Mouse (Mus musculus) MEL (cell line): Measurements from ENCODE around the gene Samd13. TPM values are rescaled to one million over a fixed set of nuclear protein-coding genes. Genes with fewer than 3 reads are reported as not detected.

Experiments
- DNase-seq: peaks from one replicate; pipeline ENCODE4 v3.0.0; 2011; ENCODE audit warnings: low read depth, low spot score
- H3K27ac ChIP-seq: 2 replicates; pipeline ENCODE4 v1.5.1; 2012; ENCODE audit warnings: low read depth, mild to moderate bottlenecking, control low read depth, low read length, moderate library complexity; ENCODE audit not compliant: control insufficient read depth
- H3K27me3 ChIP-seq, 2 experiments: fragments of 150-350 bp in 1 of 2; sonication (generic) in 1 of 2; 2 replicates each; pipeline ENCODE4 v1.6.1; 2012; ENCODE audit warnings: low read length in 2 of 2, mild to moderate bottlenecking in 2 of 2, improper control_type of control experiment in 1 of 2, moderate library complexity in 1 of 2; ENCODE audit not compliant: insufficient read depth in 2 of 2, control insufficient read depth in 1 of 2
- H3K36me3 ChIP-seq, 2 experiments: 2 replicates each; pipeline ENCODE4 v1.6.1; 2012 to 2014; ENCODE audit warnings: low read length in 2 of 2, improper control_type of control experiment in 1 of 2, inconsistent platforms in 1 of 2, mild to moderate bottlenecking in 1 of 2; ENCODE audit not compliant: insufficient read depth in 2 of 2, control insufficient read depth in 1 of 2
- H3K4me1 ChIP-seq, 2 experiments: fragments of 150-350 bp in 1 of 2; sonication (generic) in 1 of 2; 2 replicates each; pipeline ENCODE4 v1.6.1; 2012; ENCODE audit warnings: low read length in 2 of 2, improper control_type of control experiment in 1 of 2, mild to moderate bottlenecking in 1 of 2; ENCODE audit not compliant: insufficient read depth in 2 of 2, control insufficient read depth in 1 of 2
- H3K4me3 ChIP-seq, 2 experiments: fragments of 150-350 bp in 1 of 2; sonication (generic) in 1 of 2; 2 replicates each; pipeline ENCODE4 v1.5.1; 2012; ENCODE audit warnings: low read depth in 2 of 2, low read length in 2 of 2, mild to moderate bottlenecking in 2 of 2, moderate library complexity in 2 of 2, control low read depth in 1 of 2, improper control_type of control experiment in 1 of 2; ENCODE audit not compliant: control insufficient read depth in 1 of 2, insufficient read depth in 1 of 2
- H3K79me2 ChIP-seq: 2 replicates; pipeline ENCODE4 v1.6.1; 2012; ENCODE audit warnings: mild to moderate bottlenecking, low read length, moderate library complexity; ENCODE audit not compliant: control insufficient read depth, poor library complexity, insufficient read depth
- H3K9ac ChIP-seq: 2 replicates; pipeline ENCODE4 v1.6.1; 2012; ENCODE audit warnings: low read depth, mild to moderate bottlenecking, control low read depth, low read length, moderate library complexity; ENCODE audit not compliant: control insufficient read depth, poor library complexity, severe bottlenecking
- H3K9me3 ChIP-seq: fragments of 150-350 bp; sonication (generic); replicated peaks from 2 replicates; pipeline ENCODE4 v1.6.1; 2012; ENCODE audit warnings: mild to moderate bottlenecking, low read length, improper control_type of control experiment, moderate library complexity; ENCODE audit not compliant: insufficient read depth
- CTCF ChIP-seq, 3 experiments: IDR thresholded peaks in 2 of 3; conservative IDR thresholded peaks in 1 of 3; 2 replicates each; pipeline ENCODE4 v1.5.1; 2011 to 2012; ENCODE audit warnings: low read length in 3 of 3, low read depth in 2 of 3, mild to moderate bottlenecking in 2 of 3, improper control_type of control experiment in 1 of 3, inconsistent platforms in 1 of 3, mixed read lengths in 1 of 3, moderate library complexity in 1 of 3; ENCODE audit not compliant: control insufficient read depth in 1 of 3, insufficient read depth in 1 of 3, poor library complexity in 1 of 3, severe bottlenecking in 1 of 3
- EP300 ChIP-seq, 2 experiments: IDR thresholded peaks; 2 replicates each; pipeline ENCODE4 v1.6.1; 2011; ENCODE audit warnings: improper control_type of control experiment in 2 of 2, low read length in 2 of 2, low read depth in 1 of 2, mild to moderate bottlenecking in 1 of 2
- GATA1 ChIP-seq: IDR thresholded peaks from 2 replicates; pipeline ENCODE4 v1.6.1; 2011; ENCODE audit warnings: low read depth, low read length, improper control_type of control experiment
- MAFK ChIP-seq: IDR thresholded peaks from 2 replicates; pipeline ENCODE4 v1.6.1; 2011; ENCODE audit warnings: low read depth, mild to moderate bottlenecking, low read length, improper control_type of control experiment, borderline replicate concordance
- MEF2A ChIP-seq: IDR thresholded peaks from 2 replicates; pipeline ENCODE4 v1.6.1; 2014; ENCODE audit warnings: low read depth, mild to moderate bottlenecking, inconsistent platforms, low read length, improper control_type of control experiment; ENCODE audit not compliant: poor library complexity, insufficient replicate concordance, severe bottlenecking; ENCODE audit errors: extremely low read depth
- MXI1 ChIP-seq: IDR thresholded peaks from 2 replicates; pipeline ENCODE4 v1.6.1; 2011; ENCODE audit warnings: mild to moderate bottlenecking, low read depth, low read length, improper control_type of control experiment
- MYB ChIP-seq: IDR thresholded peaks from 2 replicates; pipeline ENCODE4 v1.6.1; 2011; ENCODE audit warnings: mild to moderate bottlenecking, low read depth, low read length, improper control_type of control experiment
- POLR2A ChIP-seq, 2 experiments: IDR thresholded peaks; 2 replicates each; pipeline ENCODE4 v1.6.1; 2011 to 2012; ENCODE audit warnings: low read length in 2 of 2, mild to moderate bottlenecking in 2 of 2, control low read depth in 1 of 2, improper control_type of control experiment in 1 of 2, low read depth in 1 of 2, moderate library complexity in 1 of 2; ENCODE audit not compliant: control insufficient read depth in 1 of 2, insufficient read depth in 1 of 2, poor library complexity in 1 of 2
- POLR2AphosphoS2 ChIP-seq: IDR thresholded peaks from 2 replicates; pipeline ENCODE4 v1.6.1; 2011; ENCODE audit warnings: low read length, improper control_type of control experiment
- RCOR1 ChIP-seq: IDR thresholded peaks from 2 replicates; pipeline ENCODE4 v1.6.1; 2012; ENCODE audit warnings: low read depth, mild to moderate bottlenecking, inconsistent platforms, low read length, improper control_type of control experiment
- SMC3 ChIP-seq: IDR thresholded peaks from 2 replicates; pipeline ENCODE4 v1.6.1; 2011; ENCODE audit warnings: low read depth, low read length, improper control_type of control experiment
- UBTF ChIP-seq: IDR thresholded peaks from 2 replicates; pipeline ENCODE4 v1.6.1; 2012; ENCODE audit warnings: low read depth, mild to moderate bottlenecking, inconsistent platforms, low read length, improper control_type of control experiment, moderate library complexity, borderline replicate concordance; ENCODE audit not compliant: insufficient read depth
- USF1 ChIP-seq: IDR thresholded peaks from 2 replicates; pipeline ENCODE4 v1.6.1; 2014; ENCODE audit warnings: low read depth, mild to moderate bottlenecking, inconsistent platforms, low read length, improper control_type of control experiment, moderate library complexity
- USF2 ChIP-seq, 2 experiments: IDR thresholded peaks; 2 replicates each; pipeline ENCODE4 v1.6.1; 2011 to 2012; ENCODE audit warnings: improper control_type of control experiment in 2 of 2, low read length in 2 of 2, borderline replicate concordance in 1 of 2, inconsistent platforms in 1 of 2, low read depth in 1 of 2, mild to moderate bottlenecking in 1 of 2; ENCODE audit not compliant: insufficient read depth in 1 of 2
- ZKSCAN1 ChIP-seq: IDR thresholded peaks from 2 replicates; pipeline ENCODE4 v1.6.1; 2012; ENCODE audit warnings: low read depth, mild to moderate bottlenecking, inconsistent platforms, low read length, improper control_type of control experiment, moderate library complexity
- ZMIZ1 ChIP-seq: IDR thresholded peaks from 2 replicates; pipeline ENCODE4 v1.6.1; 2012; ENCODE audit warnings: low read depth, mild to moderate bottlenecking, inconsistent platforms, low read length, improper control_type of control experiment, moderate library complexity
- polyA plus RNA-seq, 2 experiments: library from polyadenylated mRNA; stranded (reverse) in 1 of 2; unstranded in 1 of 2; fragments of >175 nt in 1 of 2; fragments of >200 nt in 1 of 2; gene quantifications; 2 replicates each; pipeline versions ENCODE4 v1.2.1 to v1.2.4; 2012; ENCODE audit warnings: low replicate concordance in 2 of 2, low read depth in 1 of 2; ENCODE audit not compliant: insufficient read length in 2 of 2, insufficient read depth in 1 of 2, missing spikeins in 1 of 2
- total RNA-seq: library from RNA; depleted of rRNA; stranded (reverse); fragments of 300-350 nt; gene quantifications from 2 replicates; pipeline ENCODE4 v1.2.3, GENCODE M21; 2012

Samd13 gene
- total and polyA plus RNA-seq, 3 experiments, result 1.1 to 1.2 TPM; not detected in 1

- Histone ChIP-seq H3K4me3 (no peak overlapping the region), H3K27ac (no peak overlapping the region)
- no peak for DNase-seq
These were observed 82.9 kb downstream of the Samd13 start for GRCm38 (mm10) chr3:146602531-146602930.

GRCm38 (mm10) chr3:146601205-146601604, 84.2 kb downstream of the Samd13 start:
- Histone ChIP-seq H3K9ac (no peak overlapping the region), H3K4me1 (no peaks in the 10 kb centered on the region), H3K27me3 (peaks cover 0 to 2% of the 10 kb centered on the region in 2 experiments; a peak in 1 of 4 replicates), H3K4me3 (no peak overlapping the region), H3K79me2 (no peaks in the 10 kb centered on the region), H3K9me3 (no peaks in the 10 kb centered on the region), H3K27ac (no peak overlapping the region), H3K36me3 (no peaks in the 10 kb centered on the region)
- TF ChIP-seq ZKSCAN1, result no peak
- TF ChIP-seq USF2 (IDR thresholded peaks at IDR 0.05; ENCODE audit: borderline replicate concordance in 1 of 2, insufficient read depth in 1 of 2, low read depth in 1 of 2, low read length in 2 of 2), result no peak
- TF ChIP-seq RCOR1, result no peak
- 0 out of 2 replicates have a peak, but pooled peaks have one; percentile 20 for TF ChIP-seq GATA1
- TF ChIP-seq MEF2A, result no peak
- no peak for TF ChIP-seq ZMIZ1
- TF ChIP-seq EP300 (IDR thresholded peaks at IDR 0.05; ENCODE audit: low read depth in 1 of 2, low read length in 2 of 2), result no peak
- peak; percentile 24 for DNase-seq

More at GRCm38 (mm10) chr3:146602531-146602930, 82.9 kb downstream of the Samd13 start:
- Histone ChIP-seq H3K9me3 (no peaks in the 10 kb centered on the region), H3K79me2 (no peaks in the 10 kb centered on the region), H3K9ac (no peak overlapping the region), H3K4me1 (no peaks in the 10 kb centered on the region), H3K27me3 (peaks cover 0 to 2% of the 10 kb centered on the region in 2 experiments; a peak in 1 of 4 replicates), H3K36me3 (no peaks in the 10 kb centered on the region)
- TF ChIP-seq MYB, result no peak
- no peak for TF ChIP-seq POLR2AphosphoS2
- TF ChIP-seq MXI1, result no peak
- TF ChIP-seq EP300 (IDR thresholded peaks at IDR 0.05; ENCODE audit: low read depth in 1 of 2, low read length in 2 of 2), result no peak
- no peak for TF ChIP-seq USF1
- no peak for TF ChIP-seq ZMIZ1
- no peak for TF ChIP-seq UBTF
- TF ChIP-seq MAFK, result no peak
- TF ChIP-seq SMC3, result no peak
- TF ChIP-seq POLR2A (IDR thresholded peaks at IDR 0.05; ENCODE audit: control insufficient read depth in 1 of 2, insufficient read depth in 1 of 2, low read depth in 1 of 2, low read length in 2 of 2, poor library complexity in 1 of 2), result no peak
- no peak for TF ChIP-seq CTCF (IDR thresholded peaks at IDR 0.05 in 2 of 3, conservative IDR thresholded peaks at IDR 0.05 in 1 of 3; ENCODE audit: control insufficient read depth in 1 of 3, insufficient read depth in 1 of 3, low read depth in 2 of 3, low read length in 3 of 3, poor library complexity in 1 of 3, severe bottlenecking in 1 of 3)
